Mouse (Mus musculus): ENCODE measurements around the gene Smco2. TPM values are rescaled to one million over a fixed set of nuclear protein-coding genes. Genes with fewer than 3 reads are reported as not detected.

Smco2 gene
- polyA plus RNA-seq, 1 experiment from 2014 or later, result not detected

DNA sequence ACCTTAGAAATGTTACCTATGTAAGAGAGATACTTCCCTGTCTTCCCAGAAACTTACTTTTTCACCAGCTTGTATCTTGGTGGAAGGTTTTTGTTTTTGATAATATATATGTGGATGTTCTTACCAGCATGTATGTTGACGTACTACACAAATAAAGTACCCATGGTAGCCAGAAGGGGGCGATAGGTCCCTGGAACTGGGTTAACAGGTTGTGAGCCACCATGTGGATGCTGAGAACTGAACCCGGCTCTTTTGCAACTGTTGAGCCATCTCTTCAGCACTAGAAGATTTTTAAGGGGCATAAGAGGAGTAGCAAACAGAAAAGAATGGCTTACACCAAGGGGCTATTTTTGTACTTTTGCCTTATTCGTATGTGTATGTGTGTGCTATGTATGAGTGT lies 15.8 kb downstream of the Smco2 start:
- ATAC-seq (ENCODE audit: low FRiP score), result no peak
- no peak overlapping the region for H3K9ac ChIP-seq
- H3K4me1 ChIP-seq, result no peaks in the 10 kb centered on the region
- H3K27ac ChIP-seq, result no peak overlapping the region
- H3K27me3 ChIP-seq, result no peaks in the 10 kb centered on the region
- H3K4me2 ChIP-seq (replicated peaks), result no peak overlapping the region
- no peaks in the 10 kb centered on the region for H3K36me3 ChIP-seq
- WGBS, result 83% methylated on average over 4 of the region's 4 CpGs
- no peaks in the 10 kb centered on the region for H3K9me3 ChIP-seq (replicated peaks)
- no peak overlapping the region for H3K4me3 ChIP-seq

DNA sequence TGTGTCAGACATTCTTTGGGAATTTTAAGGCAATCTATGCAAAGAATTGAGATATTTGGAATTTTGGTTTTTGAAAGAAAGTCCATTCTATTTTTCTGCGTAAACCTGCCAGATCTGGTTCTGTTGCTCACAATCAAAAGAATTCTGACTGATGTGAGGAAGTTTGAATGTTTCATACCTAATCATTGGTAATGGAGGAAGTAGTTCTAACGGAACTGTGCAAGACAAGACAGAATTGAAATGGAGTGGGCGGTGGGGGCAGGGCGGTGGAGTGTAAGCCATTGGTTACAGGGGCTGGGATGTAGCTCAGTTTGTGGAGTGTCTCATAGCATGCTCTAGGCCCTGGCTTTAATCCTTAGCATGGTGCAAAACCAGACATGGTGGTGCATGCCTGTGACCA lies 22.1 kb downstream of the Smco2 start:
- ATAC-seq (ENCODE audit: low FRiP score), result no peak
- H3K9ac ChIP-seq, result no peak overlapping the region
- WGBS, result 87% methylated on average over 4 of the region's 4 CpGs
- no peaks in the 10 kb centered on the region for H3K27me3 ChIP-seq
- H3K4me3 ChIP-seq, result no peak overlapping the region
- H3K9me3 ChIP-seq (replicated peaks), result no peaks in the 10 kb centered on the region; the same call in 1 of the 2 replicates
- no peaks in the 10 kb centered on the region for H3K36me3 ChIP-seq
- H3K4me1 ChIP-seq, result no peaks in the 10 kb centered on the region
- no peak overlapping the region for H3K27ac ChIP-seq
- H3K4me2 ChIP-seq (replicated peaks), result no peak overlapping the region

DNA sequence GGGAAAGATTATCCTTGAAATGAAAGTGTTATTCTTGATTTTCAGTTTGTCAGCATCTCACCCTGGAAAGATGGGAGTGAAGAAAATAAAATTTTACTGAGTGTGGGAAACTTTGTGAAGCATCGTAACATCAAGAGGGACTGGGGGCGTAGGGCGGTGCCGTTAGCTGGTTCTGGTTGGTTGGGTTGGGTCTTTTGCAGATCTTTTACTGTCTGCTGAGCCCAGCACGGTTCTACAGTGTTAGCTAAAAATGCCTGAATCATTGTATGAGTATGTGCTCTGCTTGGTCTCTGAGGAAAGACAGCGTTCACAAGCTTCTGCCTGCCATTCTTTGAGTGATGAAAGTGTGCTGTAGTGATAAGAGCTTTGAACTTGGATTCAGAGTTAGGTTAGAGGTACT lies 24.5 kb downstream of the Smco2 start:
- H3K36me3 ChIP-seq, result no peaks in the 10 kb centered on the region
- no peak overlapping the region for H3K27ac ChIP-seq
- ATAC-seq (ENCODE audit: low FRiP score), result no peak
- no peak overlapping the region for H3K4me2 ChIP-seq (replicated peaks)
- no peak overlapping the region for H3K4me3 ChIP-seq
- no peak overlapping the region for H3K9ac ChIP-seq
- H3K27me3 ChIP-seq, result no peaks in the 10 kb centered on the region
- 88% methylated on average over 6 of the region's 6 CpGs for WGBS
- H3K9me3 ChIP-seq (replicated peaks), result no peaks in the 10 kb centered on the region; the same call in 1 of the 2 replicates
- H3K4me1 ChIP-seq, result peaks cover 2% of the 10 kb centered on the region; the same call in 1 of the 2 replicates

DNA sequence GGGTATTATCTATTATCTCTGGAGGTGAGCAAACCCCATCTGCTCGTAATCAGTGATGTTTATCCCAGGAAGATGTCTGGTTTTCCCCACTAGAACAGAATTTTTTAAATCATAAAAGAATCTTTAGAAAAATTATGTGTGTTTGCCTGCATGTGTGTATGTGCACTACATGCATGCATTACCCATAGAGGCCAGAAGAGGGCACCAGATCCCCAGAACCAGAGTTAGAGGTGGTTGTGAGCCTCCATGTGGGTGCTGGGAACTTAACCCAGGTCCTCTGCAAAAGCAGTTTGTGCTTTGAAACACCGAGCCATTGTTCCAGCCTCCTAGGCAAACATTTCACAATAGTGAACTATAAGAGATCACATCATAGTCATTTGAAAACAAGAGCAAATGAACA lies 26.9 kb downstream of the Smco2 start:
- Histone ChIP-seq H3K4me3 (no peak overlapping the region), H3K4me1 (peaks cover 2% of the 10 kb centered on the region; the same call in 1 of the 2 replicates), H3K9ac (no peak overlapping the region), H3K27ac (no peak overlapping the region), H3K4me2 (replicated peaks) (no peak overlapping the region), H3K9me3 (replicated peaks) (no peaks in the 10 kb centered on the region; the same call in 1 of the 2 replicates), H3K27me3 (no peaks in the 10 kb centered on the region), H3K36me3 (no peaks in the 10 kb centered on the region)
- WGBS, result 96% methylated on average over 2 of the region's 2 CpGs
- no peak for ATAC-seq (ENCODE audit: low FRiP score)

GRCm38 (mm10) chr6:146877425-146878045 lies 27.6 kb downstream of the Smco2 start:
- Histone ChIP-seq H3K27ac (no peak overlapping the region), H3K27me3 (no peaks in the 10 kb centered on the region), H3K9ac (no peak overlapping the region), H3K36me3 (no peaks in the 10 kb centered on the region), H3K4me3 (no peak overlapping the region), H3K4me2 (replicated peaks) (no peak overlapping the region), H3K4me1 (peaks cover 2% of the 10 kb centered on the region; the same call in 1 of the 2 replicates), H3K9me3 (replicated peaks) (no peaks in the 10 kb centered on the region; the same call in 1 of the 2 replicates)
- no peak for ATAC-seq (ENCODE audit: low FRiP score)
- WGBS, result 89% methylated on average over 12 of the region's 12 CpGs

DNA sequence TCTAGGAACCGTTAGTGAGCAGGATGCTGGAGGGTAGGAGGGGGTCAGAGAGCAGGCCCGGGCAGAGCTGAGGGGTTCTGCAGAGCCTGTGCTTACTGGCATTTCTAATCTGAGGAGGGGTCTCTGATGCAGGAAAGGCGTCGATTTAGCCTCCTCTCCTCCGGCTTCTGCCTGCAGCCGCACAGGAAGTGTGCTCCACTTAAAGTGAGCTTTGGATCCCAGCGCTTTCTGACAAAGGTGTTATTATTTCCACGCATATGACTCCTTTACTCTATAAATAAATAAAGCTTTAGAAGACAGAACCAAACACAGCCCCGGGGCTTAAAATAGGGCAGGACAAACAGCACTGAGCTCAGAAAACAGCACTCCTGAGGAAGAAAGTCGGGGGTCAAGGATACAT lies 29.0 kb downstream of the Smco2 start:
- WGBS, result 33% methylated on average over 10 of the region's 10 CpGs
- no peak overlapping the region for H3K27ac ChIP-seq
- H3K4me1 ChIP-seq, result peaks cover 2% of the 10 kb centered on the region; the same call in 1 of the 2 replicates
- no peak overlapping the region for H3K4me2 ChIP-seq (replicated peaks)
- H3K9ac ChIP-seq, result no peak overlapping the region
- no peaks in the 10 kb centered on the region for H3K36me3 ChIP-seq
- no peak overlapping the region for H3K4me3 ChIP-seq
- no peak for ATAC-seq (ENCODE audit: low FRiP score)
- no peaks in the 10 kb centered on the region for H3K27me3 ChIP-seq
- no peaks in the 10 kb centered on the region; the same call in 1 of the 2 replicates for H3K9me3 ChIP-seq (replicated peaks)

DNA sequence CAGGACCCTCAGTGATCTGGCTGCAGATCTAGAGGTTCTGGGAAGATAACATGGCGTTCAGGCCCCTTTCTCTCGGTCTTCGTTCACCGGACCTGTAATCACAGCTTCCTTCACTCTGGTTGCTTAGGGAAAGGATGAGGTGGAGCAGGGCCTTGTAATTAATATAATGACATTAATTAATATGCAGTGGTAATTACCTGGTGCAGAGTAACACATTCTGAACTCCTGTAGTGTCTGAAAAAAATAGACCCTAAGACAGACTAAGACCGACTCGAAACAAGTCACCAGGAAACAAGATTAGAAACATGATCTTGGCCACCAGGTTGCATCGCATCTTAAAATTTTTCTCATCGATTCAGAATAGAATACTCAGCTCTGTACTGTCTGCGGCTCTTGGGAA lies 30.0 kb downstream of the Smco2 start:
- H3K36me3 ChIP-seq, result no peaks in the 10 kb centered on the region
- no peaks in the 10 kb centered on the region for H3K27me3 ChIP-seq
- ATAC-seq (ENCODE audit: low FRiP score), result no peak
- H3K4me3 ChIP-seq, result no peak overlapping the region
- H3K4me2 ChIP-seq (replicated peaks), result no peak overlapping the region
- 90% methylated on average over 9 of the region's 9 CpGs for WGBS
- H3K4me1 ChIP-seq, result peaks cover 2% of the 10 kb centered on the region; the same call in 1 of the 2 replicates
- no peaks in the 10 kb centered on the region; the same call in 1 of the 2 replicates for H3K9me3 ChIP-seq (replicated peaks)
- no peak overlapping the region for H3K9ac ChIP-seq
- no peak overlapping the region for H3K27ac ChIP-seq

DNA sequence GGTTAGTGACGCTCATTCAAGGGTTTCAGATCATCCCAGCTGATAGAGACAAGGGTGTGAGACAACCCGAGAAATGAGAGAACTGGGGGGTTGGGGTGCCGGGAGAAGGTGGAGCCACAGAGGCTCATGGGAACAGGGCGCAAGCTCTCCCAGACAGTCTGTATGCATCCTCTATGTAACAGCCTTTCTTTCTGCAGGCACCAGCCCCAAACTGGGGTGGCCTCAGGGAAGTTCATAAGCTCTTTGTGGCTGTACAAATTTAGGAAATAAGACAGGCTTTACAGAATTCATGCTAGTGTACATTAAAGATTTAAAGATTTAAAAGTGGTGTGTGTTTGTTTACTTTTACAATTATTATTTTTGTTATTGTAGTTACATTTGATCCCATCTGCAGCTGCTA lies 30.4 kb downstream of the Smco2 start:
- ATAC-seq (ENCODE audit: low FRiP score), result no peak
- Histone ChIP-seq H3K27me3 (no peaks in the 10 kb centered on the region), H3K4me1 (peaks cover 2% of the 10 kb centered on the region; the same call in 1 of the 2 replicates), H3K9me3 (replicated peaks) (no peaks in the 10 kb centered on the region; the same call in 1 of the 2 replicates), H3K9ac (no peak overlapping the region), H3K4me3 (no peak overlapping the region), H3K36me3 (no peaks in the 10 kb centered on the region), H3K27ac (no peak overlapping the region), H3K4me2 (replicated peaks) (no peak overlapping the region)
- 83% methylated on average over 4 of the region's 4 CpGs for WGBS

GRCm38 (mm10) chr6:146881896-146882770 lies 32.2 kb downstream of the Smco2 start:
- WGBS, result 71% methylated on average over 13 of the region's 13 CpGs
- no peaks in the 10 kb centered on the region for H3K36me3 ChIP-seq
- ATAC-seq (ENCODE audit: low FRiP score), result no peak
- no peak overlapping the region for H3K9ac ChIP-seq
- no peak overlapping the region for H3K27ac ChIP-seq
- H3K27me3 ChIP-seq, result 0 out of 2 replicates have a peak, but pooled peaks cover 3% of the 10 kb centered on the region
- H3K9me3 ChIP-seq (replicated peaks), result no peaks in the 10 kb centered on the region; the same call in 1 of the 2 replicates
- H3K4me3 ChIP-seq, result no peak overlapping the region
- peaks cover 5% of the 10 kb centered on the region; the same call in 1 of the 2 replicates for H3K4me1 ChIP-seq
- H3K4me2 ChIP-seq (replicated peaks), result no peak overlapping the region

- H3K4me3 ChIP-seq, result no peak overlapping the region
- H3K27ac ChIP-seq, result no peak overlapping the region
- no peak overlapping the region for H3K9ac ChIP-seq
- peaks cover 8% of the 10 kb centered on the region; the same call in 1 of the 2 replicates for H3K4me1 ChIP-seq
- H3K4me2 ChIP-seq (replicated peaks), result no peak overlapping the region
- WGBS, result 59% methylated on average over 2 of the region's 2 CpGs
- no peak for ATAC-seq (ENCODE audit: low FRiP score)
- no peaks in the 10 kb centered on the region for H3K9me3 ChIP-seq (replicated peaks)
- 0 out of 2 replicates have a peak, but pooled peaks cover 3% of the 10 kb centered on the region for H3K27me3 ChIP-seq
- H3K36me3 ChIP-seq, result no peaks in the 10 kb centered on the region
These were observed 33.5 kb downstream of the Smco2 start for GRCm38 (mm10) chr6:146883426-146883825.

DNA sequence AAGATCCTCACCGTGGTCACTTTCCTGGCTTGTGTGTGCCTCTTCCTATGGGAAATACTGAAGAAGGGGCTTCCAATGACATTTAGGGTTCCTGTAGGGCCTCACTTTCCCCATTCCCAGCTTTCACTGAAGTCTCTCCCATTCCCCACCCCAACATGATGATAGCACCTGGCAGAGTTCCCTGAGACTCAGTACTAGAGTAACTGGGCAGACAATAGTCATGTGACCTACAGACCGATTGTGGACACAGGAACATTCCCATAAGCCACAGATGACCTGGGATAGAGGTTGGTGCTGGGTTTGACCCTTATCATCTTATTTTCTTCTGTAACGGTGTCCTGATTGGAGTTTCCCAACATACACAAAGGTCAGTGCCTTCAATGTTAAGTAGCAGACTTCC lies 34.3 kb downstream of the Smco2 start:
- no peak overlapping the region for H3K27ac ChIP-seq

DNA sequence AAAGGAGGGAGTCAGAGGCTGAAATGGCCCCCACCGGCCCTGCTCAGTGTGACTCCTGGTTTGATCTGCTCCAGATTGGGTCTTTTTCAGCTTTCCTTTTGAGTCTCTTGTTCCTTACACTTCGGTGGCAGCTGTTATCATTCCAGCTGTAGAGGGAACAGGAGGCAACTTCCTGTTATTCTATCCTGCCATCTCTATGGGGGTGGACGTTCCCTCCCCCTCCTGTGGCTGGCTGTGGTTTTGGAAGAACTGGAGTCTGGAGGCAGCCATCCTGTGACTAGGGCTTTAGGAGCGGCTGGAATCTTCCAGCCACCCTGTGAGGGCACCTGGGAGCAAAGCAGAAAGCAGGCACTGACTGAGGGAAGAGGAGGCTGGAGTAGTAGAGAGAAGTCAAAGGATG lies 34.9 kb downstream of the Smco2 start:
- Histone ChIP-seq H3K9ac (no peak overlapping the region), H3K4me3 (no peak overlapping the region), H3K27ac (no peak overlapping the region), H3K4me1 (peaks cover 13% of the 10 kb centered on the region), H3K27me3 (peaks cover 15% of the 10 kb centered on the region), H3K36me3 (no peaks in the 10 kb centered on the region), H3K4me2 (replicated peaks) (no peak overlapping the region), H3K9me3 (replicated peaks) (no peaks in the 10 kb centered on the region)
- no peak for ATAC-seq (ENCODE audit: low FRiP score)
- 36% methylated on average over 4 of the region's 4 CpGs for WGBS

More for the DNA sequence above, 34.3 kb downstream of the Smco2 start:
- no peak overlapping the region for H3K9ac ChIP-seq
- WGBS, result 90% methylated on average over 3 of the region's 3 CpGs
- ATAC-seq (ENCODE audit: low FRiP score), result no peak
- no peaks in the 10 kb centered on the region for H3K36me3 ChIP-seq
- H3K9me3 ChIP-seq (replicated peaks), result no peaks in the 10 kb centered on the region
- H3K4me3 ChIP-seq, result no peak overlapping the region
- H3K4me2 ChIP-seq (replicated peaks), result no peak overlapping the region
- H3K27me3 ChIP-seq, result peaks cover 10% of the 10 kb centered on the region; the same call in 1 of the 2 replicates
- peaks cover 12% of the 10 kb centered on the region for H3K4me1 ChIP-seq
